Mouse (Mus musculus) heart, embryonic 16.5 days (tissue): ENCODE data around the gene Mus81. TPM values are rescaled to one million over a fixed set of nuclear protein-coding genes. Genes with fewer than 3 reads are reported as not detected.
"Not testable (repeated sequence)": the region's sequence is repeated elsewhere in the genome, so short reads cannot be mapped to it uniquely, and the experiment has no call there.

Experiments
- ATAC-seq: fragments of 200-750 bp; cut with Nextera tagmentation; replicated peaks from 2 replicates; pipeline ENCODE4 v1.8.0; 2017; ENCODE audit warnings: moderate number of reproducible peaks; ENCODE audit not compliant: insufficient read depth, low FRiP score; ENCODE audit errors: extremely low read depth
- H3K27ac ChIP-seq: fragments of 300-500 bp; sonication (generic); 2 replicates; pipeline ENCODE4 v1.5.1; 2014; ENCODE audit warnings: mild to moderate bottlenecking, low read length, control low read depth, moderate library complexity
- H3K27me3 ChIP-seq: fragments of 300-500 bp; sonication (generic); 2 replicates; pipeline ENCODE4 v1.6.1; 2014; ENCODE audit warnings: low read length, mixed read lengths; ENCODE audit not compliant: control insufficient read depth, insufficient read depth
- H3K36me3 ChIP-seq: fragments of 300-500 bp; sonication (generic); 2 replicates; pipeline ENCODE4 v1.6.1; 2014; ENCODE audit not compliant: control insufficient read depth, insufficient read depth
- H3K4me1 ChIP-seq: fragments of 300-500 bp; sonication (generic); 2 replicates; pipeline ENCODE4 v1.6.1; 2014; ENCODE audit warnings: low read length, mixed read lengths; ENCODE audit not compliant: control insufficient read depth, insufficient read depth
- H3K4me2 ChIP-seq: fragments of 300-500 bp; sonication (generic); 2 replicates; pipeline ENCODE4 v1.6.1; 2014; ENCODE audit warnings: low read depth, mild to moderate bottlenecking, control low read depth, low read length
- H3K4me3 ChIP-seq: fragments of 300-500 bp; sonication (generic); 2 replicates; pipeline ENCODE4 v1.5.1; 2014; ENCODE audit warnings: mild to moderate bottlenecking, control low read depth, low read length
- H3K9ac ChIP-seq: fragments of 300-500 bp; sonication (generic); 2 replicates; pipeline ENCODE4 v1.6.1; 2014; ENCODE audit warnings: low read length, control low read depth
- H3K9me3 ChIP-seq: fragments of 300-500 bp; sonication (generic); replicated peaks from 2 replicates; pipeline ENCODE4 v1.6.1; 2016; ENCODE audit warnings: low read length; ENCODE audit not compliant: control insufficient read depth
- WGBS: fragments of 180-500 bp; shearing (Covaris S2); extraction: QIAGEN DNeasy Blood & Tissue Kit; methylation state at CpG from one replicate; pipeline ENCODE4 v1.1.7; 2014; 5-methylcytosine and 5-hydroxymethylcytosine counted together
- polyA plus RNA-seq: library from polyadenylated mRNA; unstranded; fragments of >200 nt; fragmentation: Nextera tagmentation; extraction: Ambion mirVana; gene quantifications from 2 replicates; pipeline ENCODE4 v1.2.1, GENCODE M21; 2015

The Mus81 gene
- polyA plus RNA-seq, 1 experiment from 2014 or later, result 50.1 TPM

GRCm38 (mm10) chr19:5494314-5494713 is 6.1 kb upstream of the Mus81 start:
- Histone ChIP-seq H3K9me3 (no peaks in the 10 kb centered on the region), H3K27ac (no peak overlapping the region), H3K27me3 (no peaks in the 10 kb centered on the region), H3K4me3 (no peak overlapping the region), H3K9ac (no peak overlapping the region), H3K4me2 (no peak overlapping the region), H3K36me3 (peaks cover 46% of the 10 kb centered on the region), H3K4me1 (peaks cover 18% of the 10 kb centered on the region)
- WGBS, result 91% methylated on average over 3 of the region's 3 CpGs
- ATAC-seq, result no peak

- not testable (repeated sequence) for H3K4me3 ChIP-seq, H3K27me3 ChIP-seq, H3K9me3 ChIP-seq, H3K9ac ChIP-seq, H3K4me2 ChIP-seq, ATAC-seq, H3K27ac ChIP-seq
- 63% methylated on average over 9 of the region's 9 CpGs for WGBS
- Histone ChIP-seq H3K36me3 (peaks cover 46% of the 10 kb centered on the region), H3K4me1 (peaks cover 23% of the 10 kb centered on the region)
Observed at GRCm38 (mm10) chr19:5493301-5493721, 5.1 kb upstream of the Mus81 start.

GRCm38 (mm10) chr19:5492641-5493040 is 4.4 kb upstream of the Mus81 start:
- H3K4me3 ChIP-seq, result no peak overlapping the region
- no peak overlapping the region; the same call in 1 of the 2 replicates for H3K4me2 ChIP-seq
- ATAC-seq, result no peak
- H3K9ac ChIP-seq, result no peak overlapping the region
- H3K9me3 ChIP-seq, result no peaks in the 10 kb centered on the region
- H3K27ac ChIP-seq, result no peak overlapping the region
- H3K36me3 ChIP-seq, result peaks cover 44% of the 10 kb centered on the region
- peaks cover 23% of the 10 kb centered on the region for H3K4me1 ChIP-seq
- WGBS, result 67% methylated on average over 4 of the region's 4 CpGs
- no peaks in the 10 kb centered on the region for H3K27me3 ChIP-seq

GRCm38 (mm10) chr19:5490898-5491708 is 2.9 kb upstream of the Mus81 start:
- H3K36me3 ChIP-seq, result peaks cover 35% of the 10 kb centered on the region
- H3K4me1 ChIP-seq, result peaks cover 34% of the 10 kb centered on the region
- peak overlapping the region; percentile 100 for H3K27ac ChIP-seq
- H3K4me2 ChIP-seq, result peak overlapping the region; percentile 90
- H3K4me3 ChIP-seq, result peak overlapping the region; percentile 95
- H3K27me3 ChIP-seq, result no peaks in the 10 kb centered on the region
- ATAC-seq, result peak; percentile 12
- no peaks in the 10 kb centered on the region for H3K9me3 ChIP-seq
- peak overlapping the region; percentile 98 for H3K9ac ChIP-seq
- WGBS, result under 1% methylated on average over 59 of the region's 59 CpGs

- peaks cover 33% of the 10 kb centered on the region for H3K36me3 ChIP-seq
- peak within 1 kb of the TSS; percentile 90 for H3K4me2 ChIP-seq
- H3K27ac ChIP-seq, result peak within 1 kb of the TSS; percentile 100
- H3K4me1 ChIP-seq, result peaks cover 34% of the 10 kb centered on the region
- H3K9me3 ChIP-seq, result no peaks in the 10 kb centered on the region
- peak within 1 kb of the TSS; percentile 98 for H3K9ac ChIP-seq
- no peaks in the 10 kb centered on the region for H3K27me3 ChIP-seq
- peak; percentile 61 for ATAC-seq
- H3K4me3 ChIP-seq, result peak within 1 kb of the TSS; percentile 95
- under 1% methylated on average over 60 of the region's 62 CpGs for WGBS
Observed at GRCm38 (mm10) chr19:5490313-5490897, 2.2 kb upstream of the Mus81 start, which contains the start of gene Cfl1. TSS of gene Cfl1 (plus strand) at chr19:5490455.

- H3K4me1 ChIP-seq, result peaks cover 34% of the 10 kb centered on the region
- not testable (repeated sequence) for H3K9me3 ChIP-seq, H3K27me3 ChIP-seq, H3K9ac ChIP-seq, ATAC-seq
- WGBS, result 44% methylated on average over 10 of the region's 10 CpGs
- peak overlapping the region; percentile 100 for H3K27ac ChIP-seq
- peak overlapping the region; percentile 95 for H3K4me3 ChIP-seq
- peak overlapping the region; percentile 71 for H3K4me2 ChIP-seq
- peaks cover 30% of the 10 kb centered on the region for H3K36me3 ChIP-seq
Observed at GRCm38 (mm10) chr19:5489721-5490120, 1.5 kb upstream of the Mus81 start.

- H3K27me3 ChIP-seq, result no peaks in the 10 kb centered on the region
- H3K4me1 ChIP-seq, result peaks cover 34% of the 10 kb centered on the region
- H3K9ac ChIP-seq, result peak overlapping the region; percentile 83
- peak; percentile 77 for ATAC-seq
- H3K9me3 ChIP-seq, result no peaks in the 10 kb centered on the region
- H3K4me3 ChIP-seq, result peak overlapping the region; percentile 69
- peak overlapping the region; percentile 100 for H3K27ac ChIP-seq
- under 1% methylated on average over 26 of the region's 26 CpGs for WGBS
- peak overlapping the region; percentile 71 for H3K4me2 ChIP-seq
- peaks cover 23% of the 10 kb centered on the region for H3K36me3 ChIP-seq
Observed at GRCm38 (mm10) chr19:5488878-5489571, 823 bp upstream of the Mus81 start.

GRCm38 (mm10) chr19:5486771-5487170 is 1.4 kb downstream of the Mus81 start:
- Histone ChIP-seq H3K36me3 (peaks cover 21% of the 10 kb centered on the region), H3K9ac (no peak overlapping the region), H3K27me3 (no peaks in the 10 kb centered on the region), H3K4me1 (peaks cover 21% of the 10 kb centered on the region), H3K27ac (no peak overlapping the region), H3K4me2 (peak overlapping the region; percentile 17; the same call in 1 of the 2 replicates), H3K4me3 (no peak overlapping the region; the same call in 1 of the 2 replicates), H3K9me3 (no peaks in the 10 kb centered on the region)
- 77% methylated on average over 4 of the region's 4 CpGs for WGBS
- no peak for ATAC-seq
